In the genomic region with DNA sequence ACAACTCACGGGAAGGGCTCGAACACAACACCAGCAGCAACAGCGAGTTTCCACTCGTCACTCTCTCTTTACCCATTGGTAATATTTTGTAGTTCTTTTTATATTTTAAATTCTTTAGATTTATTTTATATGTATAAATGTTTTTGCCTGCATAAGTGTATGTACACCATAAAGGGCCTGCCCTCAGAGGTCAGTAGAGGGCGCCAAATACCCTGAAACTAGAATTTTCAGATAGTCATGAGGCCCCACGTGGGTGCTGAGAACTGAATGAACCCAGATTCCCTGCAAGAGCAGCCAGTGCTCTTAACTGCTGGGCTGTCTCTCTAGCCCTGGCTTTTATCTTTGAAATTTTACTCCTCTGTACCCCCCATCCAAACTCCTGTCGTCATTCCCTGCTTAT, we compare ENCODE assay signal across 10 mouse cellular contexts.
A peak's percentile ranks its signal among the peaks of the same experiment; 100 is the strongest.
DNase-seq lines count a peak whose midpoint lies in the region; ATAC-seq lines count a peak whose summit lies in the region.
"Had no signal": no experiment of that assay in that cellular context is flagged by ENCODE, and none has a peak within 500 bp of the region (broad histone marks: within the 10 kb centered on the region; RNA-seq: fewer than 3 reads in every experiment).

No protein-coding gene starts in this region.

- ATAC-seq in heart, embryonic 13.5 days (ENCODE audit: extremely low read depth, insufficient number of reproducible peaks, low FRiP score, low TSS enrichment): no peak
- ATAC-seq in heart, embryonic 12.5 days (ENCODE audit: insufficient number of reproducible peaks, low FRiP score): no peak
- peak; percentile 50; the same call in 1 of the 2 replicates for ATAC-seq in granulocyte monocyte progenitor cell, adult 5-6 weeks (replicated peaks; ENCODE audit: poor library complexity, severe bottlenecking)

- no peaks in the 10 kb centered on the region for H3K27me3 ChIP-seq in heart, embryonic 13.5 days (replicated peaks)
- H3K27me3 ChIP-seq in heart, embryonic 12.5 days (replicated peaks): no peaks in the 10 kb centered on the region
- H3K27me3 ChIP-seq: embryonic facial prominence, embryonic 13.5 days had no signal

- H3K36me3 ChIP-seq in heart, embryonic 13.5 days: no peaks in the 10 kb centered on the region
- H3K36me3 ChIP-seq in heart, embryonic 12.5 days: no peaks in the 10 kb centered on the region
- H3K36me3 ChIP-seq: embryonic facial prominence, embryonic 13.5 days had no signal

- peak; percentile 36 for DNase-seq in 3T3-L1 (ENCODE audit: low read depth, low spot score)
- DNase-seq in MN1 (ENCODE audit: low spot score): peak; percentile 65
- no peak for DNase-seq in yolk sac, embryonic 10.5 days (ENCODE audit: low spot score)
- DNase-seq in layer of hippocampus, adult 11-12 months (ENCODE audit: low spot score): no peak
- no peak for DNase-seq in left cerebral cortex, adult 18-20 months (ENCODE audit: low spot score in 2 of 2)

- no peak overlapping the region for H3K4me3 ChIP-seq in heart, embryonic 13.5 days
- no peak overlapping the region for H3K4me3 ChIP-seq in heart, embryonic 12.5 days
- H3K4me3 ChIP-seq: embryonic facial prominence, embryonic 13.5 days had no signal

- H3K4me1 ChIP-seq in heart, embryonic 13.5 days: peaks cover 46% of the 10 kb centered on the region
- peaks cover 38% of the 10 kb centered on the region for H3K4me1 ChIP-seq in heart, embryonic 12.5 days (replicated peaks)

- H3K9ac ChIP-seq in heart, embryonic 13.5 days: no peak overlapping the region
- H3K9ac ChIP-seq in heart, embryonic 12.5 days: no peak overlapping the region
- H3K9ac ChIP-seq: embryonic facial prominence, embryonic 13.5 days had no signal

- 72% methylated on average over 7 of the region's 7 CpGs for WGBS in heart, embryonic 13.5 days
- 66% methylated on average over 7 of the region's 7 CpGs for WGBS in heart, embryonic 12.5 days

- no peaks in the 10 kb centered on the region for H3K9me3 ChIP-seq in heart, embryonic 13.5 days
- H3K9me3 ChIP-seq in heart, embryonic 12.5 days (replicated peaks): no peaks in the 10 kb centered on the region
- H3K9me3 ChIP-seq: embryonic facial prominence, embryonic 13.5 days had no signal

- peak overlapping the region; percentile 68; the same call in 1 of the 2 replicates for H3K27ac ChIP-seq in heart, embryonic 13.5 days (replicated peaks)
- no peak overlapping the region for H3K27ac ChIP-seq in heart, embryonic 12.5 days (ENCODE audit: poor library complexity, severe bottlenecking)
- H3K27ac ChIP-seq: embryonic facial prominence, embryonic 13.5 days had no signal

- no peak overlapping the region for H3K4me2 ChIP-seq in heart, embryonic 13.5 days
- no peak overlapping the region for H3K4me2 ChIP-seq in heart, embryonic 12.5 days
- H3K4me2 ChIP-seq: embryonic facial prominence, embryonic 13.5 days; midbrain, embryonic 11.5 days had no signal

Comparison
In these comparisons a context has a peak if more than half of its experiments do, and no peak if none do; other contexts are left out.
1. DNase-seq: peak in 3T3-L1 (single experiment) and MN1 (single experiment); none in yolk sac, embryonic 10.5 days (single experiment), layer of hippocampus, adult 11-12 months (single experiment) and left cerebral cortex, adult 18-20 months (0 of 2).